In the genomic region with DNA sequence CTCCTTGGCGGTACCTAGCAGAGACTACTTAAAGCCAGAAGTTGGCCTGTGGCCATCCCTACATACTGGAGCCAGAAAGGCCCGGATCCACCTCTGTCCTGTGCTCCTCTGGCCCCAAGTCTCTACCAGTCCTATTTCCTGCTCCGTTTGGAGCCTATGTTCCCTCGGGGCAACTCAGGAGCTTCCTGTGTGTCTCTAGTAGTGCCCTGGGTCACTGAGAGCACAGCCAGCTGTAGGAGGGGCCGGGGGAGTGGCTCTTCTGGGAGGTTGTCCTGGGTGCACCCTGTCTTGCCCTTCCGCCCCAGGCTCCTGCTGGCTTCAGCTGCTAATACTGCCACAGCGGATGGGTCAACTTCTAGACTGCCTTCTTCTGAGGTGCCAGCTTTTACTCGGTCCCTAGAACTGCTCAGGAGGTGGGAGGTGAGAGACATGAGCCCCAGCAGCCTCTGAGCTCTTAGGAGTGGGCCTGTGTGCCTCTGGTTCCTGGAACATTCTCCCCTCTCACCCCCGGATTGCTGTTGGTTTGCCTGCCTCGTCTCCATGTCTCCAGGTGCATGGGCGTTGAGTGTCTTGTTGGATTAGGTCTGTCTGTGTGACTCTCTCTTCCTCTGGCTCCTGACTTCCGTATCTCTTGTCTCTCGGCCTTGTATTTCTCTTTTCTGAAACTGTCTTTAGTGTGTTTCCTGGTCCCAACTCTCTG, we compare ENCODE assay signal across 10 mouse cellular contexts. TPM values are rescaled to one million over a fixed set of nuclear protein-coding genes. Genes with fewer than 3 reads are reported as not detected.
DNase-seq lines count a peak whose midpoint lies in the region; ATAC-seq and TF ChIP-seq lines count a peak whose summit lies in the region.
"Had no signal": no experiment of that assay in that cellular context is flagged by ENCODE, and none has a peak within 500 bp of the region (broad histone marks: within the 10 kb centered on the region; RNA-seq: fewer than 3 reads in every experiment).

No protein-coding gene starts in this region.

- H3K9ac ChIP-seq in midbrain, embryonic 15.5 days: no peak overlapping the region
- H3K9ac ChIP-seq in intestine, postnatal 0 days (ENCODE audit: low read depth, low read length): no peak overlapping the region
- H3K9ac ChIP-seq in forebrain, embryonic 16.5 days (replicated peaks; ENCODE audit: low read depth, low read length): no peak overlapping the region
- H3K9ac ChIP-seq: hindbrain, embryonic 15.5 days; stomach, embryonic 15.5 days had no signal

- peak overlapping the region; percentile 28; the same call in 1 of the 2 replicates for H3K27ac ChIP-seq in midbrain, embryonic 10.5 days (replicated peaks)
- no peak overlapping the region for H3K27ac ChIP-seq in midbrain, embryonic 15.5 days
- 0 out of 2 replicates have a peak overlapping the region, but pooled peaks have one; percentile 41 for H3K27ac ChIP-seq in intestine, postnatal 0 days (ENCODE audit: low read depth, low read length)
- H3K27ac ChIP-seq in forebrain, embryonic 16.5 days (ENCODE audit: low read length): no peak overlapping the region
- H3K27ac ChIP-seq: hindbrain, embryonic 15.5 days; stomach, embryonic 15.5 days had no signal

- no peaks in the 10 kb centered on the region for H3K9me3 ChIP-seq in midbrain, embryonic 10.5 days (replicated peaks)
- no peaks in the 10 kb centered on the region for H3K9me3 ChIP-seq in midbrain, embryonic 15.5 days
- H3K9me3 ChIP-seq in intestine, postnatal 0 days (ENCODE audit: control insufficient read depth): no peaks in the 10 kb centered on the region
- no peaks in the 10 kb centered on the region for H3K9me3 ChIP-seq in forebrain, embryonic 16.5 days (ENCODE audit: control insufficient read depth, low read length)
- H3K9me3 ChIP-seq: hindbrain, embryonic 15.5 days; stomach, embryonic 15.5 days had no signal

- H3K4me1 ChIP-seq in midbrain, embryonic 10.5 days: peaks cover 4% of the 10 kb centered on the region; the same call in 1 of the 2 replicates
- no peaks in the 10 kb centered on the region; the same call in 1 of the 2 replicates for H3K4me1 ChIP-seq in midbrain, embryonic 15.5 days
- H3K4me1 ChIP-seq in intestine, postnatal 0 days (replicated peaks; ENCODE audit: control insufficient read depth, insufficient read depth, low read length): peaks cover 3% of the 10 kb centered on the region; the same call in 1 of the 2 replicates
- H3K4me1 ChIP-seq in forebrain, embryonic 16.5 days (replicated peaks; ENCODE audit: control insufficient read depth, insufficient read depth, low read length): no peaks in the 10 kb centered on the region; the same call in 1 of the 2 replicates

- ATAC-seq in midbrain, embryonic 15.5 days (replicated peaks): no peak
- peak; percentile 74 for ATAC-seq in intestine, postnatal 0 days
- ATAC-seq in forebrain, embryonic 16.5 days: no peak

- peaks cover 97% of the 10 kb centered on the region for H3K36me3 ChIP-seq in midbrain, embryonic 10.5 days
- peaks cover 36% of the 10 kb centered on the region for H3K36me3 ChIP-seq in midbrain, embryonic 15.5 days (replicated peaks)
- H3K36me3 ChIP-seq in intestine, postnatal 0 days (ENCODE audit: control insufficient read depth, insufficient read depth): peaks cover 44% of the 10 kb centered on the region
- peaks cover 9% of the 10 kb centered on the region; the same call in 1 of the 2 replicates for H3K36me3 ChIP-seq in forebrain, embryonic 16.5 days (ENCODE audit: control insufficient read depth, insufficient read depth)

- no peaks in the 10 kb centered on the region for H3K27me3 ChIP-seq in midbrain, embryonic 10.5 days (ENCODE audit: low read depth, poor library complexity, severe bottlenecking)
- no peaks in the 10 kb centered on the region for H3K27me3 ChIP-seq in midbrain, embryonic 15.5 days (replicated peaks)
- H3K27me3 ChIP-seq in intestine, postnatal 0 days (replicated peaks; ENCODE audit: control insufficient read depth, insufficient read depth, low read length): no peaks in the 10 kb centered on the region
- H3K27me3 ChIP-seq in forebrain, embryonic 16.5 days (replicated peaks; ENCODE audit: control insufficient read depth, insufficient read depth, low read length): no peaks in the 10 kb centered on the region
- H3K27me3 ChIP-seq: hindbrain, embryonic 15.5 days; stomach, embryonic 15.5 days had no signal

- H3K4me2 ChIP-seq in midbrain, embryonic 15.5 days: no peak overlapping the region
- 0 out of 2 replicates have a peak overlapping the region, but pooled peaks have one; percentile 17 for H3K4me2 ChIP-seq in intestine, postnatal 0 days (replicated peaks; ENCODE audit: low read depth)
- H3K4me2 ChIP-seq in forebrain, embryonic 16.5 days (ENCODE audit: low read length): no peak overlapping the region
- H3K4me2 ChIP-seq: hindbrain, embryonic 15.5 days; midbrain, embryonic 11.5 days; stomach, embryonic 15.5 days had no signal

- 85% methylated on average over 13 of the region's 13 CpGs for WGBS in midbrain, embryonic 10.5 days
- 85% methylated on average over 13 of the region's 13 CpGs for WGBS in midbrain, embryonic 15.5 days
- WGBS in intestine, postnatal 0 days: 56% methylated on average over 13 of the region's 13 CpGs
- 80% methylated on average over 13 of the region's 13 CpGs for WGBS in forebrain, embryonic 16.5 days

- TF ChIP-seq CTCF in intestine, postnatal 0 days (IDR thresholded peaks at IDR 0.05; ENCODE audit: low read depth): no peak

- no peak for DNase-seq in midbrain, embryonic 10.5 days (ENCODE audit: low spot score)
- peak; percentile 46 to 75 for DNase-seq in adrenal gland, postnatal 36 days
- peak; percentile 75 for DNase-seq in lung, postnatal 25 days (ENCODE audit: low spot score)
- DNase-seq in layer of hippocampus, postnatal 25 days (ENCODE audit: extremely low spot score in 1 of 2, low spot score in 1 of 2): no peak

- H3K4me3 ChIP-seq in midbrain, embryonic 10.5 days: no peak overlapping the region
- H3K4me3 ChIP-seq in midbrain, embryonic 15.5 days: no peak overlapping the region
- H3K4me3 ChIP-seq in intestine, postnatal 0 days (ENCODE audit: low read depth, low read length): no peak overlapping the region
- H3K4me3 ChIP-seq in forebrain, embryonic 16.5 days (replicated peaks; ENCODE audit: low read length): no peak overlapping the region
- H3K4me3 ChIP-seq: hindbrain, embryonic 15.5 days; stomach, embryonic 15.5 days had no signal

RNA-seq across cellular contexts. Expression of a gene that starts 29.3 kb away (rescaled TPM):
- polyA plus RNA-seq in midbrain, embryonic 10.5 days (2016; fragmentation: Nextera tagmentation; extraction: Ambion mirVana): 8.4 and 9.8 TPM in 2 replicates
- polyA plus RNA-seq in midbrain, embryonic 15.5 days (2015; fragmentation: Nextera tagmentation; extraction: Ambion mirVana): 22.0 and 24.2 TPM in 2 replicates
- total RNA-seq in adrenal gland, postnatal 36 days (2021): 10 to 100 TPM; 31.1 to 36.4 TPM
- polyA plus RNA-seq in intestine, postnatal 0 days (2015; fragmentation: Nextera tagmentation; extraction: Ambion mirVana): 8.0 and 9.6 TPM in 2 replicates
- polyA plus RNA-seq in forebrain, embryonic 16.5 days (2015; fragmentation: Nextera tagmentation; extraction: Ambion mirVana): 15.0 and 21.9 TPM in 2 replicates
- 100 to 1,000 TPM; 163 to 165 TPM for total RNA-seq in layer of hippocampus, postnatal 25 days (2021)

Comparison
In these comparisons a context has a peak if more than half of its experiments do, and no peak if none do; other contexts are left out.
1. H3K27ac ChIP-seq: peak in midbrain, embryonic 10.5 days (single experiment) and intestine, postnatal 0 days (single experiment); none in midbrain, embryonic 15.5 days (single experiment) and forebrain, embryonic 16.5 days (single experiment).
2. DNase-seq: peak in adrenal gland, postnatal 36 days (2 of 2) and lung, postnatal 25 days (single experiment); none in midbrain, embryonic 10.5 days (single experiment) and layer of hippocampus, postnatal 25 days (0 of 2).